Mouse (Mus musculus) heart, embryonic 14.5 days (tissue): ENCODE measurements around the gene Trmt10c. TPM values are rescaled to one million over a fixed set of nuclear protein-coding genes. Genes with fewer than 3 reads are reported as not detected.

Experiments used
- ATAC-seq: fragments of 200-750 bp; cut with Nextera tagmentation; 2 replicates; pipeline ENCODE4 v1.8.0; 2017; ENCODE audit warnings: low read depth, moderate TSS enrichment; ENCODE audit not compliant: insufficient number of reproducible peaks, insufficient read depth, low FRiP score
- H3K27ac ChIP-seq, 2 experiments: fragments of 200-500 bp in 1 of 2; fragments of 300-500 bp in 1 of 2; sonication (generic) in 1 of 2; replicated peaks in 1 of 2; 2 replicates each; pipeline ENCODE4 v1.5.1; 2012 to 2014; ENCODE audit warnings: low read depth in 2 of 2, low read length in 2 of 2, control low read depth in 1 of 2, mild to moderate bottlenecking in 1 of 2, mixed read lengths in 1 of 2; ENCODE audit not compliant: control insufficient read depth in 1 of 2, insufficient read depth in 1 of 2
- H3K27me3 ChIP-seq: fragments of 300-500 bp; sonication (generic); 2 replicates; pipeline ENCODE4 v1.6.1; 2014; ENCODE audit warnings: mild to moderate bottlenecking, low read length, control low read depth; ENCODE audit not compliant: control insufficient read depth, insufficient read depth
- H3K36me3 ChIP-seq: fragments of 300-500 bp; sonication (generic); 2 replicates; pipeline ENCODE4 v1.6.1; 2014; ENCODE audit warnings: mild to moderate bottlenecking, control low read depth, low read length, mixed read lengths; ENCODE audit not compliant: control insufficient read depth, insufficient read depth
- H3K4me1 ChIP-seq, 2 experiments: fragments of 200-500 bp in 1 of 2; fragments of 300-500 bp in 1 of 2; sonication (generic) in 1 of 2; 2 replicates each; pipeline ENCODE4 v1.6.1; 2012 to 2014; ENCODE audit warnings: low read length in 2 of 2, control low read depth in 1 of 2, mixed read lengths in 1 of 2; ENCODE audit not compliant: control insufficient read depth in 2 of 2, insufficient read depth in 2 of 2
- H3K4me2 ChIP-seq: fragments of 300-500 bp; sonication (generic); 2 replicates; pipeline ENCODE4 v1.6.1; 2014; ENCODE audit warnings: mild to moderate bottlenecking, low read length
- H3K4me3 ChIP-seq, 2 experiments: fragments of 200-500 bp in 1 of 2; fragments of 300-500 bp in 1 of 2; sonication (generic) in 1 of 2; 2 replicates each; pipeline ENCODE4 v1.5.1; 2012 to 2014; ENCODE audit warnings: low read length in 2 of 2, mild to moderate bottlenecking in 2 of 2, control low read depth in 1 of 2, low read depth in 1 of 2, moderate library complexity in 1 of 2; ENCODE audit not compliant: control insufficient read depth in 1 of 2, insufficient read depth in 1 of 2
- H3K9ac ChIP-seq: fragments of 300-500 bp; sonication (generic); 2 replicates; pipeline ENCODE4 v1.6.1; 2014; ENCODE audit warnings: mild to moderate bottlenecking, low read length
- H3K9me3 ChIP-seq: fragments of 300-500 bp; sonication (generic); 2 replicates; pipeline ENCODE4 v1.6.1; 2016; ENCODE audit warnings: low read length, control low read depth; ENCODE audit not compliant: control insufficient read depth
- WGBS: fragments of 180-500 bp; shearing (Covaris S2); extraction: QIAGEN DNeasy Blood & Tissue Kit; methylation state at CpG from one replicate; pipeline ENCODE4 v1.1.7; 2014; 5-methylcytosine and 5-hydroxymethylcytosine counted together
- polyA plus RNA-seq: library from polyadenylated mRNA; unstranded; fragments of >200 nt; fragmentation: Nextera tagmentation; extraction: Ambion mirVana; gene quantifications from 2 replicates; pipeline ENCODE4 v1.2.1, GENCODE M21; 2014

The Trmt10c gene
- polyA plus RNA-seq, 1 experiment from 2014 or later: 21.1 TPM

DNA sequence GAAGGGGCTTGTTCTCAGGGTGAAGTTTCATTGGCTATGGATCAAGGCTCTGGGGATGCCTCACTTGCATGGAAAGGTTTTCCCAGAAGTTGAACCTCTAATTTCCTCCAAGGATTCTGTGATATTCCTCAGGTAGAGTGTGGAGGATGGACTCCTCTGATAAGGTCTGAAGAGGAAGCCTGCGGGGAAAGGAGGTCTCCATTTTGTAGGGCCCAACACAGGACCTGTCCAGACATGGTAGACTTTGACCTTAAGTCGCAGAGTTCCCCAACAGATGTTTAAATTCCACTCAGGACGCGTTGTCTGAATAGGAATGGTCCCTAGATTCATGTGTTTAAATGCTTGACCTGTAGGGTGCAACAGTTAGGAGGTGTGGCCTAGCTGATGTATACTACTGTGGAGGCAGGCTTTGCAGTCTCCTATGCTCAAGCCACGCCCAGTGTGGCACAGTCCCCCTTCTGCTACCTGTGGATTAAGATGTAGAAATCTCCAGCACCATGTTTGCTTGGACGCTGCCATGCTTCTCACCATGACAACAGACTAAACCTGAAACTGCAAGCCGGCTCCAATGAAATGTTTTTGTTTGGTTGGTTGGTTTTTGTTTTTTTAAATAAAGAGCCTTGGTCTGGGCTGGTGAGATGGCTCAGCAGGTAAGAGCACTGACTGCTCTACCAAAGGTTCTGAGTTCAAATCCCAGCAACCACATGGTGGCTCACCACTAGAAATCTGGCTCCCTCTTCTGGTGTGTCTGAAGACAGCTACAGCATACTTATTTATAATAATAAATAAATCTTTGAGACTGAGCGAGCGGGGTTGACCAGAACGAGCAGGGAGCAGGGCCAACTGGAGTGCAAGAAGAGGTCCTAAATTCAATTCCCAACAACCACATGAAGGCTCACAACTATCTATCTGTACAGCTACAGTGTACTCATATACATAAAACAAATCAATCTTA lies 24.6 kb downstream of the Trmt10c start:
- Histone ChIP-seq H3K27me3 (no peaks in the 10 kb centered on the region), H3K4me2 (no peak overlapping the region), H3K36me3 (peaks cover 40% of the 10 kb centered on the region), H3K9ac (no peak overlapping the region), H3K4me3 (no peak overlapping the region), H3K9me3 (0 out of 2 replicates have a peak, but pooled peaks cover 2% of the 10 kb centered on the region), H3K27ac (no peak overlapping the region), H3K4me1 (no peaks in the 10 kb centered on the region)
- 92% methylated on average over 10 of the region's 10 CpGs for WGBS
- ATAC-seq: no peak

DNA sequence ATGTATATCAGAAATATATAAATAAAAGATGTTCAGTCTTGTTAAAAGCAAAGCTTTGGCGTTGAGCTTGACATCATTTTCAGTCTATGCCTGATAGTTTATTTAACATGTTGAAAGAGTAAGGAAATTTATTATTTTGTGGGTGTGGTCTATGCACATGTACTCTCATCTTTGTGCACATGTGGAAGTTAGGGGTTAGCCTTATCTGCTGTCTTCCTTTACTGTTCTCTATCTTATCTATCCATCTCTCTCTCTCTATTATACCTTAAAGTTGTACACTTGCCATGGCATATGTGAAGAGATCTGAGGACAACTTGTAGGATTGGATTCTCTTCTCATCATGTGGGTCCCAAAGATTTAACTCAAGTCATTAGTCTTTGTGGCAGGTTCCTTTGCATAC lies 28.8 kb downstream of the Trmt10c start:
- 88% methylated on average over 1 of the region's 1 CpGs for WGBS
- H3K27me3 ChIP-seq: no peaks in the 10 kb centered on the region
- ATAC-seq: no peak
- H3K9me3 ChIP-seq: 0 out of 2 replicates have a peak, but pooled peaks cover 2% of the 10 kb centered on the region
- H3K9ac ChIP-seq: no peak overlapping the region
- no peak overlapping the region for H3K4me3 ChIP-seq
- no peak overlapping the region for H3K27ac ChIP-seq
- no peaks in the 10 kb centered on the region for H3K4me1 ChIP-seq
- H3K4me2 ChIP-seq: no peak overlapping the region
- peaks cover 48% of the 10 kb centered on the region for H3K36me3 ChIP-seq

DNA sequence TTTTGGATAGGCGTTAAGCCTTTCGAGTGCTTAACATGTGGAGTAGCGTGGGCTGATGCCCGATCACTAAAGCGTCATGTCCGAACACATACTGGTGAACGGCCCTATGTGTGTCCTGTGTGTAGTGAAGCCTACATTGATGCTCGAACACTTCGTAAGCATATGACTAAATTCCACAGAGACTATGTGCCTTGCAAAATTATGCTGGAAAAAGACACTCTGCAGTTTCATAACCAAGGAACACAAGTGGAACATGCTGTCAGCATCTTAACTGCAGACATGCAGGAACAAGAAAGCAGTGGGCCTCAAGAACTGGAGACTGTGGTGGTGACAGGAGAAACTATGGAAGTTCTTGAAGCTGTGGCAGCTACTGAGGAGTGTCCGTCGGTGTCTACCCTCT lies 30.8 kb downstream of the Trmt10c start:
- H3K4me1 ChIP-seq: no peaks in the 10 kb centered on the region
- H3K4me2 ChIP-seq: no peak overlapping the region
- no peak overlapping the region for H3K4me3 ChIP-seq
- H3K9ac ChIP-seq: no peak overlapping the region
- 85% methylated on average over 11 of the region's 11 CpGs for WGBS
- no peaks in the 10 kb centered on the region for H3K9me3 ChIP-seq
- no peak for ATAC-seq
- H3K27me3 ChIP-seq: no peaks in the 10 kb centered on the region
- no peak overlapping the region for H3K27ac ChIP-seq
- peaks cover 64% of the 10 kb centered on the region for H3K36me3 ChIP-seq

DNA sequence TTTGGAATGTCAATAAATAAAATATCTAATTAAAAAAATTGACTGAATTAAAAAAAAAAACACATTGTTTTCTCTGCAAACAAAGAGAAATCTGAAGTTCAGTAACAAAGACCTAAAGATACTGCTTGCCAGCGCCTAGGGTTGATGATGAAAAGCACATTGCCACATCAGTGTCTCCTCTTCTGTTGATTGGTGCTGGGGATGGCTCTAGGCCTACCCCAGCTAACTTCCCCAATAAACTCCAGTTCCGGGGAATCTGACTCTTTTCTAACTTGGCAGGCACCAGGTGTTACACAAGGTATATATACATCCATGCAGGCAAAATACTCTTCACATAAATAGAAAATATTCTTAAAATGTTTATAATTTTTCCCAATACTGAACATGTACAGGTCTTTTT lies 43.4 kb downstream of the Trmt10c start:
- Histone ChIP-seq H3K36me3 (peaks cover 68% of the 10 kb centered on the region), H3K27me3 (no peaks in the 10 kb centered on the region), H3K9ac (no peak overlapping the region), H3K4me3 (no peak overlapping the region), H3K9me3 (no peaks in the 10 kb centered on the region), H3K27ac (no peak overlapping the region), H3K4me2 (no peak overlapping the region), H3K4me1 (no peaks in the 10 kb centered on the region)
- 88% methylated on average over 2 of the region's 2 CpGs for WGBS
- no peak for ATAC-seq

DNA sequence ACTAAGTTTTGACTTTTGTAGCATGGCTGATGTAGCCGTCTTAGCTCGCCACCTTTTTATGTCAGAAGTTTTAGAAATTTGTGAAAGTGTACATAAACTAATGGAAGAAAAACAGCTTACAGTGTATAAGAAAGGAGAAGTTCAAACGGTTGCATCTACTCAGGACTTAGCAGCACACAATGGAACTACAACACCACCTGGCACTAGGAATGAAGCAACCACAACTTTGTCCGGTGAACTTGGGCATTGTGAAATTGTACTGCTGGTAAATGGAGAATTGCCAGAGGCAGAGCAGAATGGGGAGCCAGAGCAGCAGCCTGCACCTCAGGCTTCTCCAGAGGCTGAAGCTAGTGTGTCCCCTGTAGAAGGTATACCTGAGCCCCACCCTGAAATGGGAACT lies 47.3 kb downstream of the Trmt10c start:
- no peak for ATAC-seq
- H3K36me3 ChIP-seq: peaks cover 52% of the 10 kb centered on the region
- WGBS: 92% methylated on average over 4 of the region's 4 CpGs

DNA sequence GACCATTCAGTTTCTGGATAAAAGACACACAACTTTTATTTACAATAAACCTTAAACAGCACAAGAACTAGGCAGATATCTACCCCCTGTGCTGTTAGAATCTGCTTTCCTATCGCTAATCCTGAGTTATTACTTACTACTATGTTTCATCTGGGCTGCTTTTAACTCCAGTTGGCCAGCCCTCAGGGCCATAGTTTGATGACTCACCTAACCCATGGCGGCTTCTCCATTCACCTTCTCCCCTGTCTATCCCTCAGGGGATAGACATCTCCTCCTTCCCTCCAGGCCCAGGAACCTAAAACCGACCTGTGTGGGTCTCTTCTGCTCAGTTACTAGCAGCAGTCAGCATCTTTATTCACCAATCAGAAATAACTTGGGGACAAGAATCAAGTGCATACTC lies 51.6 kb downstream of the Trmt10c start:
- no peak for ATAC-seq
- no peaks in the 10 kb centered on the region for H3K9me3 ChIP-seq
- 88% methylated on average over 3 of the region's 3 CpGs for WGBS
- no peak overlapping the region for H3K4me2 ChIP-seq
- no peaks in the 10 kb centered on the region for H3K27me3 ChIP-seq
- H3K27ac ChIP-seq: no peak overlapping the region
- H3K9ac ChIP-seq: no peak overlapping the region
- H3K4me1 ChIP-seq: no peaks in the 10 kb centered on the region
- no peak overlapping the region for H3K4me3 ChIP-seq
- H3K36me3 ChIP-seq: peaks cover 53% of the 10 kb centered on the region

More for the DNA sequence above, 47.3 kb downstream of the Trmt10c start:
- Histone ChIP-seq H3K9ac (no peak overlapping the region), H3K4me3 (no peak overlapping the region), H3K27ac (no peak overlapping the region), H3K27me3 (no peaks in the 10 kb centered on the region), H3K9me3 (no peaks in the 10 kb centered on the region), H3K4me1 (no peaks in the 10 kb centered on the region), H3K4me2 (no peak overlapping the region)
